Mouse (Mus musculus): ENCODE results near the gene Olfr1206.

Olfr1206 gene

GRCm38 (mm10) chr2:88862931-88863330 lies at the start of gene Olfr1206:
Gene Olfr1206 (plus strand): TSS chr2:88863231.
- DNase-seq (ENCODE audit: low read depth, low spot score): no peak

GRCm38 (mm10) chr2:88814196-88814595 lies 48.8 kb upstream of the Olfr1206 start, which contains the start of gene Olfr1202:
Gene Olfr1202 (plus strand): TSS chr2:88814496.
- no peak for DNase-seq (ENCODE audit: low read depth, low spot score)

GRCm38 (mm10) chr2:88829437-88829836 lies 33.6 kb upstream of the Olfr1206 start, which contains the start of gene Olfr1205:
Gene Olfr1205 (plus strand): TSS chr2:88829737.
- DNase-seq (ENCODE audit: low read depth, low spot score): no peak

- no peak for DNase-seq (ENCODE audit: low read depth, low spot score)
Measured at GRCm38 (mm10) chr2:88838477-88838876, 24.6 kb upstream of the Olfr1206 start.

- DNase-seq (ENCODE audit: low read depth, low spot score): no peak
Measured at GRCm38 (mm10) chr2:88848992-88849391, 14.0 kb upstream of the Olfr1206 start, which contains the start of gene Olfr1204. Gene Olfr1204 (plus strand): TSS chr2:88849292.

- DNase-seq (ENCODE audit: low read depth, low spot score): no peak
Measured at GRCm38 (mm10) chr2:88902211-88902610, 39.2 kb downstream of the Olfr1206 start, which contains the start of gene Olfr1208. Gene Olfr1208 (minus strand): TSS chr2:88902311.

- no peak for DNase-seq (ENCODE audit: low read depth, low spot score)
Measured at GRCm38 (mm10) chr2:88915057-88915456, 52.0 kb downstream of the Olfr1206 start, which contains the start of gene Olfr1209. Gene Olfr1209 (minus strand): TSS chr2:88915157.
